Mouse (Mus musculus) urinary bladder, postnatal 25 days (tissue): Measurements from ENCODE around the gene Odf3.
A peak's percentile ranks its signal among the peaks of the same experiment; 100 is the strongest.
"Not testable (repeated sequence)": the region's sequence is repeated elsewhere in the genome, so short reads cannot be mapped to it uniquely, and the experiment has no call there.

ENCODE experiments used
- DNase-seq: peaks from one replicate; pipeline ENCODE4 v3.0.0; 2022; ENCODE audit warnings: low spot score

Gene Odf3

DNA sequence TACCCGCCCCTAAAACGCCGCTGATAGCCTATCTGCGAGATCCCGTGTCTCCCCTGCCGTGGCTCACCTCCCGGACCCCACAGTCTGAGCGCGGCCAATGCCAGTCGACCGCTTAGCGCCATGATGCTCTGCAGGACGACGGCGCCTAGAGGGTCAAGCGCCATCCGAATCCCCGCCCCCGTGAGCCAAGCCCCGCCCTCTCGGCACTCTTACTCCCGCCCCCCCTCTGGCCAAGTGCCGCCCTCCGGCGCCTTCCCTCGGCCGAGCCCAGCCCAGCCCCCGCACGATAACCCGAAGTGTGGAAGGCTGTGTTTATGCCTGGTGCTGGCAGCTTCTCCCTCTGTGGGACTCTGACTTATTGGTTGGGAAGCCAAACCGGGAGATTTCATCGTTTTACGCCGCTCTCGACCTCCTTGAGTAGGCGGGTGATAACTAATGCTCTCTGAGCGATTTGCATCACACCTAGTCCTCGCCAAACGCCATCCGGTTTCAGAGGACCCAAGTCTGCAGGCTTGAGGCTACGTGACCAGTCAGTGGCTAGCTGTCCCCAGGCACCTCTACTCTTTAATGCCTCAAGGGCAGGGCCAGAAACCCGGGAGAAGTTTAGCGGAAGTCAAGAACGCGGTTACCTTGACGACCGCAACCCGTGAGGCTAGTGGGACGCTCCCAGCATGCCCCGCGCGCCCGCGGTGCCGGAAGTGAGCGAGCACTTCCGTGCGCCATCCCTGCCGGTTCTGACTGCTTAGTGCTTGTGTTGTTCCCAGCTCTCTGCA lies 34.3 kb downstream of the Odf3 start, which contains the start of the genes Psmd13 and Sirt3:
Gene Psmd13 (plus strand): TSS at position 273 of the 773 bp plus-strand sequence.
Gene Sirt3 (minus strand): TSS at position 614 of the 773 bp plus-strand sequence.
- peak; percentile 93 for DNase-seq

DNA sequence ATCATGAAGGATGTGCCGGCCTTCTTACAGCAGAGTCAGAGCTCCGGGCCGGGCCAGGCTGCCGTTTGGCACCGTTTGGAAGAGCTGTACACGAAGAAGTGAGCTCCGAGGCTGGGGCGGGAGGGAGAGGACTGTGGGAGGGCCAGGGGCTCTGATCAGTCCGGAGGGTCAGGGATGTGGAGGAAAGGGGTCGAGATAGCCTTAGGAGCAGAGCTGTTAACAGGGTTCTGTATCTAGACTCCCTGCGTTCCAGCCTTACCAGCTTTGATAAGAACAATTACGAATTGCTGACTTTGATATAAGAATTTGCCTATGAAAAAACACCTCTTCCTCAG lies 34.8 kb downstream of the Odf3 start:
- no peak for DNase-seq

DNA sequence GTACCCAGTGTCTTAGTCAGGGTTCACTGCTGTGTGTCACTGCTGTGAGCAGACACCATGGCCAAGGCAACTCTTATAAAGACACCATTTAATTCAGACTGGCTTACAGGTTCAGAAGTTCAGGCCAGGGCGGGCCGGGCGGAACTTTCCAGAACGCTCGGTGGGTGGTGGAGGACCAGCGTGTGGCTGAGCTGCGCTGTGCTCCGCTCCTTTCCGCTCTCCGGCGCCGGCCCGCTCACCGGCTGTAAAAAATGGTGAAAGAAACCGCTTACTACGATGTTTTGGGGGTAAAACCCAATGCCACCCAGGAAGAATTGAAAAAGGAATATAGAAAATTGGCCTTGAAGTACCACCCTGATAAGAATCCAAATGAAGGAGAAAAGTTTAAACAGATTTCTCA lies 43.0 kb downstream of the Odf3 start:
- not testable (repeated sequence) for DNase-seq

DNA sequence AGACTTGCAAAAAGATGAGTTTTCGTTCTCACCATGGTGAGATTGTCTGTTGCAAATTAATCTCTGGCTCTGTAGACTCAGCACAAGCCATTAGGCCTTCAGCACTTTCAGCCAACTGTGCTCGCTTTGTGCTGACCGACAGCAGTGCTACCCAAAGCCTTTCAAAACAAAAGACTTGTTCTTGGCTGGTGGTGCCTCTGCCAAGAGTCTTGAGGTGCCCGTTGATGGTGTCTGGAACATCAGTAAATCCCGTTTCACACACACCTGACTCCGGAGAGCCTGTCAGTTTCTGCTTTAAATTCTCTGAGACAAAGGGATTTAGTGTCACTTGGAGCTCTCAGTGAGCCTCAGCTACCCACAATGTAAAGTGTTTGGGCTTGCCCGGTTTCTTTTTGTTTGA lies 46.4 kb downstream of the Odf3 start:
- DNase-seq = no peak

DNA sequence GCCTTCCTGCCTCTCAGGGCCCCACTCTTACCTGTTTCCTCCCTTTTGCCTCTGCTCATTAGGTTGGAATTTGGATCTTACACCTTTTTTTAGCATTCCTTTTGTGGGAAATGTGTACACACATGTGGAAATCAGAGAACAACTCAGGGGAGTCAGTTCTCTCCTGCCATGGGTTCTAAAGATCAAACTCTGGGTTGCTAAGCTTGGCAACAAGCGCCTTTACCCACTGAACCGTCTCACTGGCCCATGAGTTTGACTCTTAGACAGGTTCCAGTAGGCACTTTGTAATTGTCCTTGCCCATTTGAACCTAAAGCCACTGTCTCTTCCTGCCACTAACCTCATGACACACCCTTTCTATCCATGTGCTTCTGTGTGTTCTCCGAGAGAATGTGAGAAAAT lies 47.0 kb downstream of the Odf3 start:
- DNase-seq = no peak

DNA sequence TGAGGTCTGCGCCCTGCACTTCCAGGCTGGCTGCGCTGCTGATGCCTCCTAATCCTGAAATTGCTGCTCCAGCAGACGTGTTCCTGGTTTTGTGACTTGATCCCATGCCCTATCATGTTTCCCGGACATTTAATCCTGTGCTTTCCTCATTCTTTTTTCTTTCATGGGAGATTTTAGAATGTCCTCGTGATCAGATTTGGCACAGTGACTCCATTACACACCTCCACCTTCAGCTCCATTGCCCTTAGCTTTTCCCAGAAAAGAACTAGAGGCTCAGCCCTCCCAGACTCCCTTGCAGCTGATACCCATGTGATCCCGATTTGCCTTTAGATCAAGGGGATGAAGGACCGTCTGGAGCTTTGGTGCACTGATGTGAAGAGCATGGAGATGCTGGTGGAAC lies 50.3 kb downstream of the Odf3 start:
- DNase-seq = no peak

DNA sequence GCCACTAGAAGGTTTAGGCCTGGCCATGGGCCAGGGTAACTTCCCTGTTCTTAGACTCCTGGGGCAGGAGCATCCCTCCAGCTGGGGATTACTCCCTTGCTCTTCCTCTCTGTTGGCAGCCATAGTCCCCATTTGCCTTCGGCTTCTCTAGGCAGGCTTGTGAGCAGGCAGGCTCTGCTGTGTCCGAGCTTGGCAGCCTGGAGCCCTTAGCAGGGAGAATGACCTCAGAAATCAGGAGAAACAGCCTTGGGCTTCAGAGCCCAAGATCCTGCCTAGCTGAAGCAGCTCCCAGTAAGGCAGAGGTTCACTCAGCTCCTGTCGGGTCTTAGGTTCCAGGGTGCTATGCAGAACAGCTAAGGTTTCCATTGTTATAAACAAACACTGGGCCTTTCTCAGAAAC lies 51.5 kb downstream of the Odf3 start:
- no peak for DNase-seq

DNA sequence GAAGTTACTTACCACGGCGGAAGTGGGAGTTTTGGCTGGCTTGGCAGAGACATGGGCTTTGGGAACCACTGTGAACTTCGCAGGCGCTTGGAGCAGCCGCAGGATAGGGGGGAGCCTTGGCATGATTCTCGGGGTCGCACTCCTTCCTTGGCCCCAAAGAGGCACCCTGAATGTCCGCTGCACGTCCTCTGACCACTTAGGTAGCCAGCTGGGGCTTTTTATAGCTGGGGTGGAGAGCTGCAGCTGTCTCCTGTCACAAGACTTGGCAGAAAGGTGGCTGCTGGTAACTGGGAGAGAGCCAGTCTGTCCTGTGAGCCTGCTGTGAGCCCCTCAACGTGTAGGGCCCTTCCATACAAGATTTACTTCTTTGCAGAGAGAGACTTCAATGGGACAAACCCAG lies 52.6 kb downstream of the Odf3 start, which contains the start of gene Cox8b:
Gene Cox8b (minus strand): TSS at position 227 of the 400 bp plus-strand sequence.
- DNase-seq = no peak
